ENCODE assay signal across 9 mouse cellular contexts in the genomic region with DNA sequence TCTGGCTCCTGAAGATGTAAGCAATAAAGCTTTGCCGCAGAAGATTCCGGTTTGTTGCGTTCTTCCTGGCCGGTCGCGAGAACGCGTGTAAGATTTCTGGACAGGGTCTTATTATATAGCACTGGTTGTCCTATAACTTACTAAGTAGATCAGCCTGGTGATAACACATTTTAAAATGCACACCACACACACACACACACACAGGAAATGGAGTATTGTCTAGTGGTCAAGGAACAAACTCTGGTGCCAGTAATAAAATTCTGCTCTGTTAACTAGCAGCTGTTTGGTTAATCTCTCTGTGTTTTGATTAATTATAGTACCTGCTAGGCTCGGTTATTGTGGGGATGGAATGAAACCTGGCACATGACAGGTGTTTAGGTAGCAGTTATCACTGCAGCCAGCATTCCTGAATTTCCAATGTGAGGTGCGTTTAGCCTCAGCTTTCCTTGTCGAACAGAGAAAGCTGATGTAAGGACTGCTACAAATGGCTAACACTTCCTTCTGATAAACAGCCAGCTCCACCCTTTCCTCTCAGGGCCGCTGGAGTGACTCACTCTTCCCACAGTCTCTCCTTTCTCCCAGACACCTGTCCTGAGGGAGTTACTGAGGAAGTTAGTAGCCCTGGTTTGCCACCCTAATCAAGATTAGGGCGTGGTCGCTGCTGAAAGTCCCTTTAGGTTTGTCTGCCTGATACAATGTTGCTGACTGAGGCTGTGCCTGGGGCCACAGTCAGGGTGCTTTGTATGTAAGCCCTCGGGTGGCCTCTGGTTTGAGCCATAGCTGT. TPM values are rescaled to one million over a fixed set of nuclear protein-coding genes. Genes with fewer than 3 reads are reported as not detected.
A peak's percentile ranks its signal among the peaks of the same experiment; 100 is the strongest.
DNase-seq lines count a peak whose midpoint lies in the region; ATAC-seq and TF ChIP-seq lines count a peak whose summit lies in the region.
"Had no signal": no experiment of that assay in that cellular context is flagged by ENCODE, and none has a peak within 500 bp of the region (broad histone marks: within the 10 kb centered on the region; RNA-seq: fewer than 3 reads in every experiment).

No protein-coding gene starts in this region.

- TF ChIP-seq POLR2A in cerebellum, adult 2 months (IDR thresholded peaks at IDR 0.05; ENCODE audit: borderline replicate concordance, insufficient read depth, low read length), result no peak

- intact Hi-C loops in heart, postnatal 14 days (cut with DNase I), result no loop called here

- peak overlapping the region; percentile 73 for H3K27ac ChIP-seq in heart, embryonic 12.5 days (ENCODE audit: poor library complexity, severe bottlenecking)
- peak overlapping the region; percentile 48 for H3K27ac ChIP-seq in lung, embryonic 15.5 days
- no peak overlapping the region for H3K27ac ChIP-seq in cerebellum, adult 2 months (ENCODE audit: insufficient read depth, low read length)
- H3K27ac ChIP-seq: embryonic facial prominence, embryonic 13.5 days had no signal

- H3K9me3 ChIP-seq in heart, embryonic 12.5 days (replicated peaks), result 0 out of 2 replicates have a peak, but pooled peaks cover 2% of the 10 kb centered on the region
- no peaks in the 10 kb centered on the region for H3K9me3 ChIP-seq in lung, embryonic 15.5 days
- H3K9me3 ChIP-seq: embryonic facial prominence, embryonic 13.5 days had no signal

- H3K4me1 ChIP-seq in heart, embryonic 12.5 days (replicated peaks), result no peaks in the 10 kb centered on the region; the same call in 1 of the 2 replicates
- peaks cover 11% of the 10 kb centered on the region; the same call in 1 of the 2 replicates for H3K4me1 ChIP-seq in lung, embryonic 15.5 days
- H3K4me1 ChIP-seq in cerebellum, adult 2 months (ENCODE audit: control insufficient read depth, insufficient read depth, low read length), result no peaks in the 10 kb centered on the region

- TF ChIP-seq CTCF in cerebellum, adult 2 months (IDR thresholded peaks at IDR 0.05; ENCODE audit: borderline replicate concordance, insufficient read depth, low read depth, low read length), result no peak

- no peaks in the 10 kb centered on the region for H3K36me3 ChIP-seq in heart, embryonic 12.5 days
- no peaks in the 10 kb centered on the region for H3K36me3 ChIP-seq in lung, embryonic 15.5 days
- H3K36me3 ChIP-seq: embryonic facial prominence, embryonic 13.5 days had no signal

- 67% methylated on average over 15 of the region's 15 CpGs for WGBS in heart, embryonic 12.5 days
- 65% methylated on average over 15 of the region's 15 CpGs for WGBS in lung, embryonic 15.5 days
- WGBS in cerebellum, adult 2 months, result 83% methylated on average over 15 of the region's 15 CpGs

- H3K9ac ChIP-seq in heart, embryonic 12.5 days, result no peak overlapping the region
- H3K9ac ChIP-seq in lung, embryonic 15.5 days, result no peak overlapping the region
- H3K9ac ChIP-seq: embryonic facial prominence, embryonic 13.5 days had no signal

- no peak overlapping the region for H3K4me3 ChIP-seq in heart, embryonic 12.5 days
- H3K4me3 ChIP-seq in lung, embryonic 15.5 days, result no peak overlapping the region
- no peak overlapping the region for H3K4me3 ChIP-seq in cerebellum, adult 2 months (replicated peaks; ENCODE audit: insufficient read depth, low read depth, low read length)
- H3K4me3 ChIP-seq: embryonic facial prominence, embryonic 13.5 days had no signal

- peak; percentile 97 for DNase-seq in heart, adult 11 months
- DNase-seq in heart, postnatal 14 days, result no peak
- DNase-seq in 3T3-L1 (ENCODE audit: low read depth, low spot score), result peak; percentile 84
- DNase-seq in cerebellum, postnatal 14 days, result no peak
- no peak for DNase-seq in cerebellum, adult 2 months
- no peak for DNase-seq in layer of hippocampus, postnatal 25 days (ENCODE audit: extremely low spot score in 1 of 2, low spot score in 1 of 2)

- peak; percentile 75 for ATAC-seq in heart, embryonic 12.5 days (ENCODE audit: insufficient number of reproducible peaks, low FRiP score)
- ATAC-seq in lung, embryonic 15.5 days (ENCODE audit: borderline replicate concordance, extremely low read depth, low FRiP score, low TSS enrichment), result no peak

- H3K27me3 ChIP-seq in heart, embryonic 12.5 days (replicated peaks), result no peaks in the 10 kb centered on the region
- no peaks in the 10 kb centered on the region for H3K27me3 ChIP-seq in lung, embryonic 15.5 days
- no peaks in the 10 kb centered on the region for H3K27me3 ChIP-seq in cerebellum, adult 2 months (ENCODE audit: control insufficient read depth, insufficient read depth, low read length)
- H3K27me3 ChIP-seq: embryonic facial prominence, embryonic 13.5 days had no signal

- no peak overlapping the region for H3K4me2 ChIP-seq in heart, embryonic 12.5 days
- H3K4me2 ChIP-seq in lung, embryonic 15.5 days, result no peak overlapping the region
- H3K4me2 ChIP-seq: embryonic facial prominence, embryonic 13.5 days had no signal

RNA-seq across cellular contexts. Expression of a gene that starts 6.9 kb away (rescaled TPM):
- 1 to 10 TPM; 4.4 to 6.1 TPM for total RNA-seq in heart, postnatal 14 days (2021)
- polyA plus RNA-seq in heart, embryonic 12.5 days (2016; fragmentation: Nextera tagmentation; extraction: Ambion mirVana), result 19.7 and 20.3 TPM in 2 replicates
- 43.4 and 45.6 TPM in 2 replicates for polyA plus RNA-seq in lung, embryonic 15.5 days (2015; fragmentation: Nextera tagmentation; extraction: Ambion mirVana)
- polyA plus RNA-seq in cerebellum, adult 2 months (2012; rRNA removed), result 0.39 and 0.60 TPM in 2 replicates
- total RNA-seq in layer of hippocampus, postnatal 25 days (2021), result 1 to 10 TPM in 1 of 2 experiments, under 1 TPM in 1; 0.61 to 1.2 TPM

RNA-seq across cellular contexts. Expression of a gene that starts 11.7 kb away (rescaled TPM):
- 10 to 100 TPM; 19.8 to 21.1 TPM for total RNA-seq in heart, postnatal 14 days (2021)
- polyA plus RNA-seq in heart, embryonic 12.5 days (2016; fragmentation: Nextera tagmentation; extraction: Ambion mirVana), result 24.4 and 26.2 TPM in 2 replicates
- 14.3 and 18.0 TPM in 2 replicates for polyA plus RNA-seq in lung, embryonic 15.5 days (2015; fragmentation: Nextera tagmentation; extraction: Ambion mirVana)
- 4.0 and 4.1 TPM in 2 replicates for polyA plus RNA-seq in cerebellum, adult 2 months (2012; rRNA removed)
- total RNA-seq in layer of hippocampus, postnatal 25 days (2021), result 1 to 10 TPM; 3.9 to 5.9 TPM

RNA-seq across cellular contexts. Expression of a gene that starts 27.4 kb away (rescaled TPM):
- 1 to 10 TPM; 7.0 to 9.2 TPM for total RNA-seq in heart, postnatal 14 days (2021)
- 17.5 and 18.6 TPM in 2 replicates for polyA plus RNA-seq in heart, embryonic 12.5 days (2016; fragmentation: Nextera tagmentation; extraction: Ambion mirVana)
- polyA plus RNA-seq in lung, embryonic 15.5 days (2015; fragmentation: Nextera tagmentation; extraction: Ambion mirVana), result 50.9 and 52.7 TPM in 2 replicates
- polyA plus RNA-seq in cerebellum, adult 2 months (2012; rRNA removed), result 1.5 and 1.7 TPM in 2 replicates
- 1 to 10 TPM; 1.6 to 3.9 TPM for total RNA-seq in layer of hippocampus, postnatal 25 days (2021)

RNA-seq across cellular contexts. Expression of a gene that starts 29.8 kb away (rescaled TPM):
- total RNA-seq in heart, postnatal 14 days (2021), result under 1 TPM; 0.37 to 0.60 TPM
- 0.49 and 0.76 TPM in 2 replicates for polyA plus RNA-seq in heart, embryonic 12.5 days (2016; fragmentation: Nextera tagmentation; extraction: Ambion mirVana)
- 1.7 and 2.6 TPM in 2 replicates for polyA plus RNA-seq in lung, embryonic 15.5 days (2015; fragmentation: Nextera tagmentation; extraction: Ambion mirVana)
- 0.33 and 0.36 TPM in 2 replicates for polyA plus RNA-seq in cerebellum, adult 2 months (2012; rRNA removed)
- under 1 TPM in 1 of 2 experiments, not detected in 1; 0.32 TPM for total RNA-seq in layer of hippocampus, postnatal 25 days (2021)

RNA-seq across cellular contexts. Expression of a gene that starts 34.3 kb away (rescaled TPM):
- total RNA-seq in heart, postnatal 14 days (2021), result under 1 TPM; 0.12 to 0.17 TPM
- 0.49 and 0.54 TPM in 2 replicates for polyA plus RNA-seq in heart, embryonic 12.5 days (2016; fragmentation: Nextera tagmentation; extraction: Ambion mirVana)
- polyA plus RNA-seq in lung, embryonic 15.5 days (2015; fragmentation: Nextera tagmentation; extraction: Ambion mirVana), result 0.25 and 0.35 TPM in 2 replicates
- polyA plus RNA-seq in cerebellum, adult 2 months (2012; rRNA removed), result 0.07 and 0.08 TPM in 2 replicates
- total RNA-seq in layer of hippocampus, postnatal 25 days (2021), result under 1 TPM; 0.10 to 0.19 TPM

Comparison
In these comparisons a context has a peak if more than half of its experiments do, and no peak if none do; other contexts are left out.
1. DNase-seq: peak in heart, adult 11 months (single experiment) and 3T3-L1 (single experiment); none in heart, postnatal 14 days (0 of 2), cerebellum, postnatal 14 days (0 of 2), cerebellum, adult 2 months (0 of 2) and layer of hippocampus, postnatal 25 days (0 of 2).
2. RNA of a gene that starts 6.9 kb away (polyA plus RNA-seq): 43.4 to 45.6 TPM in lung, embryonic 15.5 days and 19.7 to 20.3 TPM in heart, embryonic 12.5 days; 0.39 to 0.60 TPM in cerebellum, adult 2 months; every median in the first group is over 10 times any median in the second.